Mouse (Mus musculus) right cerebral cortex, postnatal 4 days (tissue): ENCODE results near the gene Rif1.
"Not testable (repeated sequence)": the region's sequence is repeated elsewhere in the genome, so short reads cannot be mapped to it uniquely, and the experiment has no call there.

Experiments used
- DNase-seq: peaks from one replicate; pipeline ENCODE4 v3.0.0-alpha.2; 2022

Gene Rif1

DNA sequence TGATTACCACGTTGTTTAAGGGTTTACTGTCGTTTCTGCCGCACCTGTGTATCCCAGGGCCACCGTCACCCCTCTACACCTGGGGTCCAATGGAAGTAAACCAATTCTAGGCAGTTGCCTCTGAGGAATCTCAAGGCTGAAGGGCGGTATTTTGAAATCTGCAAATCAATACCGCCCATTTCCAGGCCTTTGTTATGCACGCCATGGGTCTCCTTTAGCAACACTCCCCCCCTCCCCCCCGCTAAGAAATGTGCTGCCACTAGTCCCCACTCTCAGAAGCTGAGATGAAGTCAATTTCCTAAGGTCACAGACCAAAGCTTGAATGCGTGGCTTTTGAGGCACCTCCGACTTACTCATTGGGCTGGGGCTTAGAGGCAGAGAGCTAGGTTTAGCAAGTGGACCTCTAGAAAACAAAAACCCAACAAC lies 554 bp upstream of the Rif1 start:
- no peak for DNase-seq

DNA sequence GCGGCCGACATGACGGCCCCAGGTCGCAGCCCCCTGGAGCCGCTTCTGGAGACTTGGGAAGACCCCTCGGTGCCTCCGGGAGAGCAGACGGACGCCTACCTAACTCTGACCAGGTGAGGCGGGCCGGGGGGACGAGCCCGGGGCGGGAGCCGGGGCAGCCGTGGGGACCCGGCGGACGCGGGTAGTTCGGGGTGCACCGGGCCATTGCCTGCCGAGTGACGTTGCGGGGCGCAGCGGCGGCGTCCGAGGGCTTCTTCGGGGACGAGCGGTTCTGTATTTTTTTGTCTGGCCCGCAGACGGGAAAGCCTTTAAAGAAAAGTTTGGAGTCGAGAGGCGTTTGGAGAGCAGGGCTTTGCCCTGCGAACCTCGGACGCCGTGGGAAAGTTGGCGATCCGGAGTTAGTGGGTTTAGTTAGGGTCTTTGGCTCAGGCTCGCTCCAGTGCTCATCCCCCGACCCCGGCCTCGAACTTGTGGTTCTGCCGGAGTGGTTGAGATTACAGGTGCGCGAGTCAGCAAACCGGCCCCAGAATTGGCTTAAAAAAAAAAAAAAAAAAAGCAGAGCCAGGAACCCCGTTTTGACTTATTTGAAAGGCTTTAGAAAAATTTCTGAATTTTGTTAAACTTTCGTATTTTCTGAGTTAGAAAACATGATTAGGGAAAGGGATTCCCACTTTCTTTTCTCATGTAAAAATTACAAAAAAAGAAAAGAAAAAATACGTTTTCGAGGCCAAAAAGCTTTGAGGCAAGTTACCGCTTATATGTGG lies 691 bp downstream of the Rif1 start:
- peak; percentile 30 for DNase-seq

DNA sequence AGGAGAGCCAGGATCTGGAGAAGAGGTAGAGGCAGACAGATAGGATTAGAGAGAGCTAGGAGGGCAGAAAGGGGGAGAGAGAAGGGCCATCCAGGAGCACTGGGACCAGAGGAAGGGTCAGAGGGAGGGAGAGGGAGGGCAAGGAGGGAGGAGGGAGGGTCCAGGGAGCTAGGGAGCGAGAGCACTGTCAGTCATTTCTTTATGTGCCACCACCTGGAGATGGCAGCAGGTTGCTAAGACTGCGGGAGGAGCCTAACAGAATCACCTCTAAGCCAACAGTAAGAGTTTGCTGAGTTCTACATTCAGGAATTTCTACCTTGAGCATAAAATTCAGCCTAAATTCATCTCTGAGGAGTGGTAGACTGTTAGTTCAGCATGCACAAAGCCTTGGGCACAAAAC lies 6.0 kb downstream of the Rif1 start:
- DNase-seq: no peak

- no peak for DNase-seq
Measured at GRCm38 (mm10) chr2:52084013-52084412, 11.4 kb downstream of the Rif1 start.

- no peak for DNase-seq
Measured at GRCm38 (mm10) chr2:52084571-52084970, 11.9 kb downstream of the Rif1 start.

DNA sequence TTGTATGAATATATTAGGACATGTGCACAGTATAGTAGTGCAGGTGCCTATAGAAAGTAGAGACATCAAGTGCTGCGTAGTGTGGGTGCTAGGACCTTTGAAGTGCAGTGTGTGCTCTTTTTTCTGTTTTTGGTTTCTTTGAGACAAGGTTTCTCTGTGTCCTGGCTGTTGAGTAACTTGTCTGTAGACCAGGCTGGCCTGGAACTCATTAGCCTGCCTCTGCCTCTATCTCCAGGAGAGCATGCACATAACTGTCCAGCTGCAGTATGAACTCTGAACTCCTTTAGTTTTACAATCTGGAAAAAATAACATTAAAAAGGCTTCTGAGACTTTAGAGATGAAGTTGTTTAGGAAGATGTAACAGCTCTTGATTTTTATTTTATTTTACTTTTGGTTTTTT lies 41.5 kb downstream of the Rif1 start:
- DNase-seq: no peak

DNA sequence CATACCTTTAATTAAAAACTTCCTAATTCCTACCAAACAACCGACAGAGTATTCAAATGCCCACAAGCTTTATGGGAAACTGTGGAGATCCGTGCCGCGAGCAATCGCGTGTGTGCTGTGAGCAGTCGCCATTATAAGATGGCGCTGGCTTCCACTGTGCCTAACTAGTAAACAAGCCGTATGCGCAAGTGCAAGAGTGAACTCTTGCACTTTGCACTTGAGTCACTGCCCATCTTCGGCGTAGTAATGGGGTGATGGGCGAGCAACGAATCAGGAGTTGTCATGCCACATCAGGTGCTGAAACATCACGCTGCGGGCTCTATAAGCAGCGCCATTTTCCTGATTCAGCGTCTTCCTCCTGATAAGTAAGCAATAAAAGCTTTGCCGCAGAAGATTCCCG lies 58.7 kb downstream of the Rif1 start:
- not testable (repeated sequence) for DNase-seq

- no peak for DNase-seq
Measured at GRCm38 (mm10) chr2:52133351-52133750, 60.7 kb downstream of the Rif1 start.

GRCm38 (mm10) chr2:52153064-52153463 lies 80.4 kb downstream of the Rif1 start:
- DNase-seq: no peak

DNA sequence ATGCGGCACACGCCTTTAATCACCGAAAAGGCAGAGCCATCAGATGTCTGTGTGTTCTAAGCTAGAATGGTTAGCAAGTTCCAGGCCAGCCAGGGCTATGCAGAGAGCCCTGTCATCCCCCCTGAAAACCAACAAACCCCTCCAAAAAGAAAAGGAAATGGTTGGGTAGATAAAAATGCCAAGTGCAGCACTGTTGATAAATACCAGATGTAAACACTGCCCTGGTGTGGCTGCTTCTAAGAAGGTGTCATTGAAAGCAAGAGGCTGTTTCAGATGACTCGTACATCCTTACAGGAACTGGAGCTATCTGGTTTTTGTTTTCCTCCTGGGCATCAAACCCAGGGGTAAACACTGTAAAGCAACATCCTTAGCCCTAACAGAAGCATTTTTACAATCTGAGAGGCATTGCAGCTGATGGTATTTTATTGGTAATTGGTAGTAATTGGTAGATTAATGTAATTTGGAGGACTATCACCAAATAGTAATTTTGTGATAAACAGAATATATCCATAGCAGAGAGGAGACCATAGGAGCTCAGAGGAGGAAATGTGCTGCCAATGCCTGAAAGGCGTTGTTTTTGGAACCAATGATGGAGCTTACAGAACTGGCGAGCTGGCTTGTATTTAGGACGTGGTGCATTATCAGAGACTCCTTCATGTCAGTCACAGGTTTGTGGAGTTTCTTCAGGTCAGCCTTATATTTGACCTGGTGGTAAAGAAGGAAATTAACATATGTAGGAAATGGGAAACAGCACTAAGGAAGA lies 96.8 kb downstream of the Rif1 start:
- DNase-seq: no peak
